Mouse (Mus musculus) lung, embryonic 15.5 days (tissue): ENCODE measurements around the gene Mrpl47. TPM values are rescaled to one million over a fixed set of nuclear protein-coding genes. Genes with fewer than 3 reads are reported as not detected.

ENCODE experiments used
- ATAC-seq: fragments of 200-750 bp; cut with Nextera tagmentation; 2 replicates; pipeline ENCODE4 v1.8.0; 2017; ENCODE audit warnings: moderate number of reproducible peaks, borderline replicate concordance; ENCODE audit not compliant: low FRiP score, low TSS enrichment; ENCODE audit errors: extremely low read depth
- H3K27ac ChIP-seq: fragments of 300-500 bp; sonication (generic); 2 replicates; pipeline ENCODE4 v1.5.1; 2015; ENCODE audit warnings: moderate library complexity, mild to moderate bottlenecking, inconsistent platforms
- H3K27me3 ChIP-seq: fragments of 300-500 bp; sonication (generic); 2 replicates; pipeline ENCODE4 v1.6.1; 2015; ENCODE audit warnings: inconsistent platforms
- H3K36me3 ChIP-seq: fragments of 300-500 bp; sonication (generic); 2 replicates; pipeline ENCODE4 v1.6.1; 2015; ENCODE audit warnings: inconsistent platforms
- H3K4me1 ChIP-seq: fragments of 300-500 bp; sonication (generic); 2 replicates; pipeline ENCODE4 v1.6.1; 2015; ENCODE audit warnings: inconsistent platforms
- H3K4me2 ChIP-seq: fragments of 300-500 bp; sonication (generic); 2 replicates; pipeline ENCODE4 v1.6.1; 2015; ENCODE audit warnings: inconsistent platforms, mild to moderate bottlenecking, moderate library complexity
- H3K4me3 ChIP-seq: fragments of 300-500 bp; sonication (generic); 2 replicates; pipeline ENCODE4 v1.5.1; 2015; ENCODE audit warnings: mild to moderate bottlenecking, inconsistent platforms
- H3K9ac ChIP-seq: fragments of 300-500 bp; sonication (generic); 2 replicates; pipeline ENCODE4 v1.6.1; 2015; ENCODE audit warnings: inconsistent platforms
- H3K9me3 ChIP-seq: fragments of 300-500 bp; sonication (generic); 2 replicates; pipeline ENCODE4 v1.6.1; 2016; ENCODE audit warnings: inconsistent platforms
- WGBS: fragments of 180-500 bp; shearing (Covaris S2); methylation state at CpG from one replicate; pipeline ENCODE4 v1.1.7; 2015; 5-methylcytosine and 5-hydroxymethylcytosine counted together
- polyA plus RNA-seq: library from polyadenylated mRNA; unstranded; fragments of >200 nt; fragmentation: Nextera tagmentation; extraction: Ambion mirVana; gene quantifications from 2 replicates; pipeline ENCODE4 v1.2.1, GENCODE M21; 2015

Mrpl47 gene
- polyA plus RNA-seq, 1 experiment from 2014 or later = 32.5 TPM

DNA sequence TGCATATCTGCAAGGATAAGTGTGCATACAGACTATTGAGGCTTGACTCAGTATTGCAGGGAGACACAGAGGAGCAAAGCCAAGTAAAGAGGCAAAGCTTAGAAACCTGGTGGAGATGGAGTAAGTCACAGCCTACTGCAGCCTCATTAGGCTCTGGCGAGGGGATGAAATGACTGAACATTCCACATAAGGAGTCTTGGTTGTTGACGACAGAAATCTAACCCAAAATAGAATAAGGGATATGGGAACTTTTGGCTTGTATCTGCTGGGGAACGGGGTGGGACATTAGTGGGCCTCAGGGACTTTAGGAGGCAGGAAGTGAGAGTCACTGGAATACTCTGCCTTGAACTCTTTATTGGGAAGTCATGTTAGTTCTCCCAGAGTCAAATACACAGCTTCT is 52.8 kb downstream of the Mrpl47 start:
- no peak overlapping the region for H3K27ac ChIP-seq
- 76% methylated on average over 3 of the region's 3 CpGs for WGBS
- no peak overlapping the region for H3K9ac ChIP-seq
- ATAC-seq = no peak
- H3K4me3 ChIP-seq = no peak overlapping the region
- no peaks in the 10 kb centered on the region for H3K4me1 ChIP-seq
- no peaks in the 10 kb centered on the region for H3K9me3 ChIP-seq
- H3K36me3 ChIP-seq = no peaks in the 10 kb centered on the region
- H3K4me2 ChIP-seq = no peak overlapping the region
- no peaks in the 10 kb centered on the region for H3K27me3 ChIP-seq

DNA sequence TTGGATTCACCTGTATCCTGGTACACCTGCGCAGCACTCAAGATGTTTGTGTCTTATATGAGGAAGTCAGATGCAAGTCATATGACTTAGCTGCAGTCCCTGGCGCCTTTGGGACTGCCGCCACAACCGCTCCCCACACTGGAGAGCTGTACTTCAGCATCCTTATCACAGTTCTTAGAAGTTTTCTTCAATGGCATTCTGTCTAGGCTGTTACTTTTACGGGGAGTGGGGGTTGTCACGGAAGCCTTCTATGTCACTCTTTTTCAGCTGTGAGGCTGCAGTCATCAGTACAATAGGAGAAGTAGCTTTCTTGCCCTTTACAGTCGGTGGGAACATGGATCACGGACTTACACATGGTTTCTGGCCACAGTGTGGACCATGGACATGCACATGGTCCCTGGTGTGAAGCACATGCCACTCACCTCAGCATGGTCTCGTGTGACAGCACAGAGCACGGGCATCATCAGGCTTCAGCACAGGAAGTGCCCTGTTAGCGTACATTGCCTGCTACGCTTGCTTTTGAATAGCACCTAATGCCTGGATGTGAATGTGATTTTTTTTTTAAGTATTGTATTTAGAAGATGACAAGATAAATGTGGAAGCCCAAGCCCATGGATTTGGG is 54.4 kb downstream of the Mrpl47 start:
- Histone ChIP-seq H3K27me3 (no peaks in the 10 kb centered on the region), H3K4me2 (no peak overlapping the region), H3K9me3 (no peaks in the 10 kb centered on the region), H3K36me3 (no peaks in the 10 kb centered on the region), H3K4me3 (no peak overlapping the region), H3K27ac (no peak overlapping the region), H3K9ac (no peak overlapping the region), H3K4me1 (no peaks in the 10 kb centered on the region)
- ATAC-seq = peak; percentile 31; the same call in 1 of the 2 replicates
- 55% methylated on average over 11 of the region's 12 CpGs for WGBS

GRCm38 (mm10) chr3:32676393-32676792 is 61.0 kb downstream of the Mrpl47 start:
- no peaks in the 10 kb centered on the region for H3K4me1 ChIP-seq
- 75% methylated on average over 6 of the region's 6 CpGs for WGBS
- no peaks in the 10 kb centered on the region for H3K36me3 ChIP-seq
- H3K4me2 ChIP-seq = no peak overlapping the region
- H3K9ac ChIP-seq = no peak overlapping the region
- H3K9me3 ChIP-seq = no peaks in the 10 kb centered on the region
- H3K4me3 ChIP-seq = no peak overlapping the region
- no peak for ATAC-seq
- no peak overlapping the region for H3K27ac ChIP-seq
- no peaks in the 10 kb centered on the region for H3K27me3 ChIP-seq

Other genes with a start within 250 kb of the Mrpl47 start
- 0.09 TPM in 1 of 2 replicates, not detected in the other for gene Kcnmb3, start 245.4 kb downstream of the Mrpl47 start, polyA plus RNA-seq
- 38.0 and 38.6 TPM in 2 replicates for gene Zfp639, start 227.3 kb downstream of the Mrpl47 start, polyA plus RNA-seq
- gene Mfn1, start 208.1 kb downstream of the Mrpl47 start, polyA plus RNA-seq = 22.9 and 36.1 TPM in 2 replicates
- 82.3 and 82.5 TPM in 2 replicates for gene Gnb4, start 121.0 kb downstream of the Mrpl47 start, polyA plus RNA-seq
- 174 and 181 TPM in 2 replicates for gene Actl6a, start 31.3 kb downstream of the Mrpl47 start, polyA plus RNA-seq
- 291 and 306 TPM in 2 replicates for gene Ndufb5, start 615 bp downstream of the Mrpl47 start, polyA plus RNA-seq
- gene Usp13, start 79.9 kb upstream of the Mrpl47 start, polyA plus RNA-seq = 4.9 and 6.2 TPM in 2 replicates